Mouse (Mus musculus): ENCODE data around the gene Fgfr2.

GRCm38 (mm10) chr7:131260946-131261345, 1862.2 kb downstream of the Fgfr2 start:
- TF ChIP-seq CTCF (IDR thresholded peaks at IDR 0.05) (no peak), EP300 (IDR thresholded peaks at IDR 0.05) (no peak)
